Mouse (Mus musculus): ENCODE measurements at regions not wholly inside any gene's neighbourhood (a gene's known extent, or its start where the extent isn't known, plus 50 kb on each side); places are given as distances from the start of the nearest gene placed in this dataset.

DNA sequence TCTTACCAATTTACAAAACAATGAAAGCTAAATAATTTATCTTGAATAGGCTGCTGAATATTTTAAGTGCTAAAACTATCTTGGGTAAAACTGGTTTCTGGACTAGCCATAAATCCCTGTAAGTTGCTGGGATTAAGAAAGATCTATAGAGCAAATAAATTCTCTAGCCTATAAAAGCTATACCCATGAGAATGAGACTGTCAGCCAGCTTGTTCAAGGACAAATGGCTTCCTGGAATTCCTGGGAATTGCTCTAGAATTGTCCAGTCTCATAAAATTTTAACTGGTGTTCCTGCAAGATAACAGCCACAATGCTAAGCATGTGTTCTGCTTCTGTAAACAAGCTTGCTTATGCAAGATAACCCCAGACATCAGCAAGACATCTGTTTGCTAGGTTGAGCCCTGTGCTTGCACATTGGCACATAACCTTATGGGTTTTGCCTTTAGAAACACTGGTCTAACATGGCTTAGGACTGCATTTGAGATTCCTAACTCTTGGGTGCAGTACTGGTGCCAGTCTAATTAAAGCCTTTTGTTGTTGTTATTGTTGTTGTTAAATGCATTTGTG, 180.2 kb upstream of the Syt10 start:
- DNase-seq (ENCODE audit: low spot score) = no peak

DNA sequence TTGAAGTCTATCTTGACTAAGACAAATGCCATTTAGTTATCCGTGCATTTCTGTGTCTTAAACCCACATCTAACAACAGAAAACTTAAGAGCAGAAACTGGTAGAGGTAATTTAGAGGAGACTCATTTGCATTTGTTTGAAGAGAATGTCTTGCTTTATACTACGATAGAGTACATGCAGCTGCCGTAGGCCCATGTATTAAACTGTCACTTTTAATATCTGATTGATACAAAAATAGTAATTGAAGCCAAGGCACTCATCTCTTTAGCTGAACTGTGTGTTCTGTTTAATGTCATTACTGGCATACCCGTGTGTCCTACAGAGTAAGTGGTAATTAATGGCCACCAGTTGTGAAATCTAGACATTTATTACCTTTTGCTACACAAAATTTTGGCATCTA, 181.5 kb upstream of the Syt10 start:
- DNase-seq (ENCODE audit: low spot score) = no peak

DNA sequence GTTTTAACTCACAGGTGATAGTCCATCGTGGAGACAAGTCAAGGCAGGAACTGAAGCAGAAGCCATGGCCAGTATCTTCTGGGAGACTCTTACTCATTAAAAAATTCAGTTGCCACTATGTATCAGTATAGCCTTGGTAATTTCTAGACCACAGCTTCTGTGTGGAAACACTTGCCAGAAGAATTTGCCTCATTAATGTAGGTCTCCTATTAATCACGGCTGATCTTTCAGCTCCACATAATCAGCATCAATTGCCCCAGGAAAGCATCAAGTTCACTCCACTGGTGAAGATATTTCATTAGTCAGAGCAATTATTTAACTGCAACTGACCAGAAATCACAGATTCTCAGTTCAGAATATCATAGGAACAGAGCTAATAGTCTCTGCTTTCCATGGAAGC, 189.8 kb upstream of the Alg10b start:
- DNase-seq (ENCODE audit: low spot score) = no peak

DNA sequence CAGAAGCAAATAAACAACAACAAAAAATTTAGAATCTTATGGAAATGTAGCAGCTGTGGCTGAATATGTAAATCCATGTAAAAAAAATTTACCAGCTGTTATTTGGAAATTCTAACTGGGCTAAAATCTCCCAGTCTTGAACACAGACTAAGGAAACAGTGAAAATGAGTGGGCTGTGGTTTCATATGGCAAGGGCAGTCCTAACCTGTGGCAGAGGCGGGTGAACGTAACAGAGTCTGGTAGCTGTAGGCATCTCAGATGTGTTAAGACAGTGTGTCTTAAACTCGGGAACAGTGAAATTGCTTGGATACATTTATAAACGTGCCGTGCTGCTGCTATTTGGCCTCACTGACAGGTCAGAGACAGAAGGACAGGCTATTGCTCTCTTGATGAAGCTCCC, 178.4 kb upstream of the Alg10b start:
- no peak for DNase-seq (ENCODE audit: low spot score)

DNA sequence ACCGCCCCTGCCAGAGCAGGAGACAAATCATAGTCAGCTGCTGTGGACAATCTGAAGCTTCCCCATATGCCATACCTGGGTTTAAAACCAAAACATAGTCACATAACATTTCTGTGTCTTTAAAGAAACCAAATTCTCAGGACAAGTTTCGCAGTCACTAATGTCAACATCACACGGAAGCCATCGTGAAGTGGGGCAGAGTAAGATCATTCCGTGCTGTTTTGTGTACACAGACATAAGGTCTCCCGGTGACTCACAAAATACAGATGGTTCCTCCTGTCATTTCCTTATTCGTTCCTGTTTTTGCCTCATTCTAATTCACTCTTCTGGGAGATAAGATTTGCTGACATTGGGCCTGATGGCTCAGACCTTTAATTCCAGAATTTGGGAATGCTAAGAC, 162.1 kb upstream of the Alg10b start:
- no peak for DNase-seq (ENCODE audit: low spot score)

DNA sequence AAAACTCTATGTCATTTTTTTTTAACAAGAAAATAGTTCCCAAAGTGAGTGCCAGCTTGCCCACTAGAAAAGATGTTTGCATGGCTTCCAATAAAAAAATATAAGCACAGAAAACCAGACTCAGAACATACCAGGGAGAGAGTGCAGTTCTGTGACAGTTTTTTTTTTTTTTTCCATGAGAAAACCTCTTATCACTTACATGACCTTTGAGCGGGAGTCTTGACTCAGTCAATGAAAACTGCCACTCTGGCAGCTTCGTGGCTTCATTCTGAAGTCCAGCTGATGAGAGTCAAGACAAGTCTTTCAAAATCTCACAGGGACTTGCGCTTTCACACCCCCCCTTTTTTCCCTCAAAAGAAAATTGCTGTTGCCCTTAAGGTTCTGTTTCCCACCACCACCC, 158.3 kb upstream of the Alg10b start:
- no peak for DNase-seq (ENCODE audit: low spot score)

DNA sequence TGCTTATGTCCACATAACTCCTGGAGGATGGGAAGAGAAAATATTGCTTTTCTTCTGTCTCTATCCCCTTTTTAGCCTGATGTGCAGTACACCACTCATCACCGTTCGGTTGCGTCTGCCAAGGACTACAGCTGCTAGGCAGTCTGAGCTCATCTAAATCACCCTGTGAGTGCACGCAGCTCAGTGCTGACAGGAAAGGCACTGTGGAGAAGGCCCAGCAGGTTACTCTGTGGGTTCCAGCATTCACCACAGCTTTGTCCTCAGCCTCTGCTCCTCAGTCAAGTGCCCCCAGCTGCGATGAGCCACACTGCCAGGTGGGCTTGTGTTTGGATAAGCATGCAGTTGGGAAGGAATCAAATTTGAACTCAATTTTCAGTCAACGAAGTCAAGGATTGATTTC, 152.0 kb upstream of the Alg10b start:
- DNase-seq (ENCODE audit: low spot score) = no peak

DNA sequence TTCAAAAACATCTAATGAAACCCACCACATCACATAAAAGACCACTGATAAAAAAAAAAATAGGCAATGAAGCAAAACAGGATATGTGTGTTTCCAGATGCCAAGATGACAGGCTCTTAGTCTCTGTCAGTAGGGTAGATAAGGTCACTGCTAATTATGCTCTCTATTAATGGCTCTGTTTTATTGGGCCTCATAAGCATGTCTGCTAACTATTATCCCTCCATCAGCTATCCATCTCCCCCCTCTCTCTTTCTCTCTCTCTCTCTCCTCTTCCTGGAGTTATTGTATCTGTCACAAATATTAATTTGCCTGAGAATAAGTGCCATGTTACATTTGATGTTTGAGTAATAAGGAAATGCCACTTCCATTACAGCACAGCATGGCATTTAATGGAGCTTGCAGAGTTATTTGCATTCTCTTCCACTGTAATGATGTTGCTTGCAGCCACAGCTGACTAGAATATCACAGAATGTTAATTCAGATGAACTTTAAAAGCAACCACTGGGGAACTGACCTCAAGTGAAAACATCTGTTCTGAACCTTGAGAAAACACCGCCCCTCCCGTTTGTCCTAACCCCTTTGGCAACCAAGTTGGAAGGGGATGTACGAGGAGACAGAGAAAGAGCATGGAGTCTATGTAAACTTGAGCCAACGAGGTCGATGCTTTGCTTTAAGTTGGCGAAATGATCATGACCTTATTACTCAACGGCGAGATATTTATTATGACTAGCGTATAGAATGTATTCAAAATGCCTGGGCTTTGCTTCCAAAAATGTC, 141.7 kb upstream of the Alg10b start:
- no peak for DNase-seq (ENCODE audit: low spot score)

DNA sequence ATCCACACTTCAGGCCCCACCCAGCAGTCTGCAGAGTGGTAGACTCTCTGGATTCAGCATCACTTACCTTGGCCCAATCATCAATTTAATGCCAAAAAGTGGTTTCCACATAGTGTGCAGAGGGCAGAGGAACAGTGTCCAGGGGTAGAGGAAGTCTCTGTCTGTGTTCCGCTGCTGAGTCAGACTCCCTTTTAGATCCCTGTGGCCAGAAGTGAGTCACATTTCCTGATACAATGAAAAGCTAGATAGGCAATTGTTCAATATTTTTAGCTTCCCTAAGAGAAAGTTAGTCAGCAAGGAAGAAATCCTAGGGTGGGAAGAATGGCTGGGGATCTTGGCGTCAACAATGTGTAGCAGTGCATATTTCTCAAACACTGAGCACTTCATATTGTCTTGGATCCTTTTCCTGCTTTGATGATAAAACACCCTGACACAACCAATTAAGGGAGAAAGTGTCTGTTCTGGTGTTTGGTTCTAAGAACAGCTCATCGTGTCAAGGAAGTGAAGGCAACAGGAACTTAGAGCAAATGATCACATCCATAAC, 114.6 kb upstream of the Alg10b start:
- DNase-seq (ENCODE audit: low spot score) = no peak

DNA sequence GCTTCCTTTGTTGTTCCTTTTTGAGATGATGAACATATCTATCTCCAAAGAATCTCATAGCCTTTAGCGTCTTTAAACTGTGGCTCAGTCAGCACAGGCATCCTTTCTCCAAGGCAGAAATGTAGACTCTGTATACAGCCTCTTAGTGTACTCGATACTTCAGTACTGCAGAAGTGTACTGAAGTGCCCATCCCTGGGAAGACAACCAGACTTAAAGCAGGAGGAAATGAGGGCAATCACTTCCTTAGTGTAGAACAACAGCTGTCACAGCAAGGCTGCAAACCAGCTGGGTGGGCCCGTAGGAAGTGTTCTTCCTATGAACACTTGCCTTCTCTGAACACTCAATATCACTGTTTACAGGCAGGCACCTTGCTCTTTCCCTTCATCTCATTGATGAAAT, 110.5 kb upstream of the Alg10b start:
- no peak for DNase-seq (ENCODE audit: low spot score)

DNA sequence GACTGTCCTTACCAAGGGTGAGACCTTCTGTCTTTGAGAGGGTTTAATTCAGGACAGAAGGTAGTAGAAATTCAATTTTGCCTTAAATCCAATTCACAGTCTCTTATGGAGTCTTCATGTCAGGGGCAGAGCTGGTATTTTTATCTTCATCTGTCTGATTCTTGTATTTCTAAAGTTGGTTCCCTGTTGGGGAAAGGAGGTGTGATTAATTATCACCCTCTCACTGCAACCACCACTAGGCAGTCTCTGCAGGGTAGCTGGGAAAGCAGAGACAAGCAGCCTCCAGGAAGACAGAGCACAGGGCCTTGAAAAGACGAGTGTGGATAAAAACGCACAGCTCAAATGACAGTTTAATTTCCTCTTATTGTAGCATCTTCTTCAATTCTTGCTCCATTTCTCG, 104.4 kb upstream of the Alg10b start:
- no peak for DNase-seq (ENCODE audit: low spot score)

DNA sequence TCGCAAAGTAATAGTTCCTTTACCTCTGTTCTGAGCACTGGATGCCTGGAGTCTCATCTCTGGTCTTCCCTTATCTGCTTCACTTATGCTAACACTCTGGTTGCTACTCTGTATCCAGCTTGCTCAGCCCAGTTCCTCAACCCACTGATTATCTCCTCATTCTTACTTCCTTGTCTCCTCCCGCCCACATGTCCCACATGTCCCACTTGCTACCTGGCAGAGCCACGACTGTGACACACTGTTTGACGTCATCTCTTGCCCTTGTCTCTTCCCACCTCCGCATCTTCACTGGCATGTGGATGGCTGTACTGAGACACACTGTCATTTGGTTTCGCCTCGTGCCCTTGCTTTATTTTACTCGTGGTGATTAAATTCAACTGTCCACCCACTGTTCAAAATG, 100.1 kb upstream of the Alg10b start:
- DNase-seq (ENCODE audit: low spot score) = peak; percentile 42

DNA sequence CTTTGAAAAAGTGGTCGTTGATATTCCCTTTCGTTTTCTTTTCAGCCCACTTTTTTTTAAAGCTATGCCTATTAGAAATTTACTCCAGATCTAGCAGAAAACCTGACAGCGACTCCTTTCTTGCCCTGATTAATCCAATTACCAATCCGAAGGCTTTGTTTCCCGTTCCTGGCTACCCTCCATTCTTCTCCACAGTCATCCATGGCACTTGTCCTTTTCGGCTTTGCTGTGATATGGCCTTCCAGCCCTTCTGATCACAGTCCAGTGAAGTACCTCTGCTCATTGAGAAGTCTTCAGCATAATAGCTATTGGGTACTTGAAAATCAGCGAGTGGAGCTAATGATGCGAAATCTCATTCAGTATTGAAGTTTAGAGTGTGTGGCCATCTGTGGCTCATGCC, 99.0 kb upstream of the Alg10b start:
- no peak for DNase-seq (ENCODE audit: low spot score)

DNA sequence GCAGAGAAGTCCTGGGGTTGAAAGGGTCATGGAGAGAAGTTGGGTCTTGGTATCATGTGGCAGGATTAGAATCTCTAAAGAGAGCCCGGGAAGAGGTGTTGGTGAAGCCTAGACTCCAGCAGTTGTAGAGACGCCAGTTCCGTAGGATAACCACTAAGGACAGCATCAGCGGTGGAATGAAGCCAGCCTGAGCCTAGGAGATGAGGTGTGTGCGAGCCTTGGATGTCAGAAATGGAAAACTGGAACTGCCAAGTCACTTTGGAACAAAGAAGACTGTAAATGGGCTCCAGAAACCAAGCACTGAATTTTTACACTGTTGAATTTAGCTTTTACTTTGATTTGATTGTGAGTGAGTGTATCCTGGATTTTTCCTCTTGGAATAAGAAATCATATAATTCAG, 92.3 kb upstream of the Alg10b start:
- DNase-seq (ENCODE audit: low spot score) = no peak

DNA sequence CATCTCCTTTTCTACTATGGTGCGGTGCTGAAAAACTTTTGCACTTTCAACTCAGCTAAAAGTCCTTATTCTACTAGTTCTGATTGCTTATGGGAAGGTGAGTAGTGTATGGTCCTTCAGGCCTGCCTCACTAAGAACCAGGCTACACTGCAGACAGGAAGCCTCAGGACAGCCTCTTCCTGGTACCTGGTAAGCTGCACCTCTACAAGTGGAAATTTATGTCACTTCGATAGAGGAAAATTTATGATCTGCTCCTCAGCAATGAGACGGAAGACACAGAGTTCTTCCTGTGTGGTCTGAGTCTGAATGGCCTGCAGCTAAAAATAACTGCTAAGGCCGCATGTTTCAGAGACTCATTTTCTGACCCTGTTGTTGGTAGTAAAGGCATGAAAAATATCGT, 83.1 kb upstream of the Alg10b start:
- DNase-seq (ENCODE audit: low spot score) = no peak

DNA sequence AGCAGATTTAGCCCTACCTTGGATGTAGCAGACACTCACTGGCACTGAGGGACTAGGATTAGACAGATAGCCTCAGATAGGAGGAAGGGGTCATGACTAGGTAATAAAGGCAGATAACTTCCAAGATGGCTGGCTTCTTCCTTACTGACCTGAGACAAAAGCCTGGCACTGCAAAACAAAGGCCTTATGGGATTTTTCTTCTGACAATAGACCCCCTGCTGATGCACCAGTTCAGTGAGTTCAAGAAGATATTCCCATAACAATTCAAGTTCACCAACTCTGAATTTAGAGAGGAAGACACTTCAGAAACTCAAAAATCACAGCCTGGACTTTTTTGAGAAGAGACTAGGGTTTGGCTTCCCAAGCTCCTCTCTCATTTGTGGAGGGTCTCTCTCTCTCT, 75.4 kb upstream of the Alg10b start:
- no peak for DNase-seq (ENCODE audit: low spot score)

DNA sequence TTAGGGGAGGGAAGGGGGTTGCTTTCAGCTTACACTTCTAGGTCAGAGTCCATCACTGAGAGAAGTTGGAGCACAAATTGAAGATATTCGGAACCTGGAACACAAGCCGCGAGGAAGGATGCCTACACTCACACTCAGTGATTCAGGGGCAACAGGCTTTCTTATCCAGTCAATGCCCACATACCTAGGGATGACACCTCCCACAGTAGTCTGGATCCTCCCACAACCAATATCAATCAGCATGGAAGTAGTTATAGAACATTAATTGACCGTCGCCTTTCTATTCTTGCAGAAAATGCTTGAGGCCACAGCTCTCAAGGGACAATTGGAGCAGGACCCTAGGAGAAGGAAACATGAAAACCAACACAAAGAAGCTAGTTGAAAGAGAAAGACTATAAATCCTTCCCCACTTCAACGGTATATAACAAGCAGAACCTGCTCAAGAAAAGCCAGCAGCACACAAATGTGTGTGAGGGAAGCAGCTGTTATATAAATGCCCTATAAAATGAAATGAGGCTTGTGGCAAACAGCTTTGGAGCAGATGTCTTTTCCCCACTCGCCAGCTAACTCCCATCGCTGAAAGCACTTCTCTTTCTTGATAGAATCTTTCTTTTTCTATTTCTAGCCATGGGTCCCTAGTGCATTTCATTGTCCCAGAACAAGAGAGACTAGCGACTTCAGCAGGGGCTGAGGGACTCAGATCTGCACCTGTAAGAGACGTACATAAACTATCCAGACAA, 70.1 kb upstream of the Alg10b start:
- DNase-seq (ENCODE audit: low spot score) = peak; percentile 45
